Mouse (Mus musculus): ENCODE results near the gene Elobl. TPM values are rescaled to one million over a fixed set of nuclear protein-coding genes. Genes with fewer than 3 reads are reported as not detected.

Gene Elobl
- polyA plus RNA-seq, 1 experiment from 2014 or later, result not detected

- no peak for DNase-seq (ENCODE audit: low spot score)
- H3K27ac ChIP-seq (replicated peaks; ENCODE audit: low read depth, low read length), result no peak overlapping the region
Measured at GRCm38 (mm10) chr11:88996427-88996826, 29.7 kb upstream of the Elobl start.

GRCm38 (mm10) chr11:88995616-88996015 is 28.9 kb upstream of the Elobl start:
- Histone ChIP-seq H3K36me3 (ENCODE audit: control insufficient read depth, insufficient read depth, low read length) (0 out of 2 replicates have a peak, but pooled peaks cover 2% of the 10 kb centered on the region), H3K9me3 (ENCODE audit: control insufficient read depth, low read length) (no peaks in the 10 kb centered on the region), H3K4me3 (ENCODE audit: low read depth, low read length) (no peak overlapping the region), H3K4me2 (ENCODE audit: low read depth, severe bottlenecking) (no peak overlapping the region), H3K9ac (ENCODE audit: low read length) (no peak overlapping the region), H3K27me3 (ENCODE audit: control insufficient read depth, insufficient read depth, low read length) (peaks cover 13% of the 10 kb centered on the region), H3K4me1 (ENCODE audit: control insufficient read depth, insufficient read depth, low read length) (no peaks in the 10 kb centered on the region), H3K27ac (replicated peaks; ENCODE audit: low read depth, low read length) (no peak overlapping the region)
- DNase-seq (ENCODE audit: low spot score) (no peak), ATAC-seq (ENCODE audit: insufficient number of reproducible peaks, low FRiP score, low TSS enrichment, low read depth) (no peak)
- WGBS, result 88% methylated on average over 2 of the region's 2 CpGs

More at GRCm38 (mm10) chr11:88996427-88996826, 29.7 kb upstream of the Elobl start:
- Histone ChIP-seq H3K4me2 (ENCODE audit: low read depth, severe bottlenecking) (no peak overlapping the region), H3K9ac (ENCODE audit: low read length) (no peak overlapping the region), H3K4me3 (ENCODE audit: low read depth, low read length) (no peak overlapping the region), H3K4me1 (ENCODE audit: control insufficient read depth, insufficient read depth, low read length) (no peaks in the 10 kb centered on the region), H3K36me3 (ENCODE audit: control insufficient read depth, insufficient read depth, low read length) (no peaks in the 10 kb centered on the region), H3K9me3 (ENCODE audit: control insufficient read depth, low read length) (no peaks in the 10 kb centered on the region), H3K27me3 (ENCODE audit: control insufficient read depth, insufficient read depth, low read length) (peaks cover 13% of the 10 kb centered on the region)
- ATAC-seq (ENCODE audit: insufficient number of reproducible peaks, low FRiP score, low TSS enrichment, low read depth), result no peak
- WGBS, result 87% methylated on average over 7 of the region's 7 CpGs

GRCm38 (mm10) chr11:88994492-88994891 is 27.8 kb upstream of the Elobl start:
- Histone ChIP-seq H3K4me1 (ENCODE audit: control insufficient read depth, insufficient read depth, low read length) (no peaks in the 10 kb centered on the region), H3K4me3 (ENCODE audit: low read depth, low read length) (no peak overlapping the region), H3K9me3 (ENCODE audit: control insufficient read depth, low read length) (no peaks in the 10 kb centered on the region), H3K27ac (replicated peaks; ENCODE audit: low read depth, low read length) (no peak overlapping the region), H3K4me2 (ENCODE audit: low read depth, severe bottlenecking) (no peak overlapping the region), H3K36me3 (ENCODE audit: control insufficient read depth, insufficient read depth, low read length) (0 out of 2 replicates have a peak, but pooled peaks cover 2% of the 10 kb centered on the region), H3K27me3 (ENCODE audit: control insufficient read depth, insufficient read depth, low read length) (peaks cover 8% of the 10 kb centered on the region), H3K9ac (ENCODE audit: low read length) (no peak overlapping the region)
- 89% methylated on average over 7 of the region's 7 CpGs for WGBS
- no peak for DNase-seq (ENCODE audit: low spot score)
- no peak for ATAC-seq (ENCODE audit: insufficient number of reproducible peaks, low FRiP score, low TSS enrichment, low read depth)

GRCm38 (mm10) chr11:88993625-88994024 is 26.9 kb upstream of the Elobl start:
- Histone ChIP-seq H3K27me3 (ENCODE audit: control insufficient read depth, insufficient read depth, low read length) (no peaks in the 10 kb centered on the region; the same call in 1 of the 2 replicates), H3K4me1 (ENCODE audit: control insufficient read depth, insufficient read depth, low read length) (no peaks in the 10 kb centered on the region), H3K27ac (replicated peaks; ENCODE audit: low read depth, low read length) (no peak overlapping the region), H3K9ac (ENCODE audit: low read length) (no peak overlapping the region), H3K36me3 (ENCODE audit: control insufficient read depth, insufficient read depth, low read length) (0 out of 2 replicates have a peak, but pooled peaks cover 2% of the 10 kb centered on the region), H3K4me3 (ENCODE audit: low read depth, low read length) (no peak overlapping the region), H3K9me3 (ENCODE audit: control insufficient read depth, low read length) (no peaks in the 10 kb centered on the region), H3K4me2 (ENCODE audit: low read depth, severe bottlenecking) (no peak overlapping the region)
- WGBS, result 22% methylated on average over 5 of the region's 5 CpGs
- DNase-seq (ENCODE audit: low spot score), result peak; percentile 52
- ATAC-seq (ENCODE audit: insufficient number of reproducible peaks, low FRiP score, low TSS enrichment, low read depth), result no peak

- H3K4me2 ChIP-seq (ENCODE audit: low read depth, severe bottlenecking), result no peak overlapping the region
- no peak overlapping the region for H3K9ac ChIP-seq (ENCODE audit: low read length)
- no peaks in the 10 kb centered on the region for H3K9me3 ChIP-seq (ENCODE audit: control insufficient read depth, low read length)
- no peak overlapping the region for H3K27ac ChIP-seq (replicated peaks; ENCODE audit: low read depth, low read length)
- 54% methylated on average over 7 of the region's 7 CpGs for WGBS
- H3K27me3 ChIP-seq (ENCODE audit: control insufficient read depth, insufficient read depth, low read length), result no peaks in the 10 kb centered on the region
- DNase-seq (ENCODE audit: low spot score) (no peak), ATAC-seq (ENCODE audit: insufficient number of reproducible peaks, low FRiP score, low TSS enrichment, low read depth) (no peak)
- no peaks in the 10 kb centered on the region for H3K4me1 ChIP-seq (ENCODE audit: control insufficient read depth, insufficient read depth, low read length)
- no peak overlapping the region for H3K4me3 ChIP-seq (ENCODE audit: low read depth, low read length)
- H3K36me3 ChIP-seq (ENCODE audit: control insufficient read depth, insufficient read depth, low read length), result 0 out of 2 replicates have a peak, but pooled peaks cover 2% of the 10 kb centered on the region
Measured at GRCm38 (mm10) chr11:88993186-88993585, 26.5 kb upstream of the Elobl start.

GRCm38 (mm10) chr11:88989530-88989929 is 22.8 kb upstream of the Elobl start:
- DNase-seq (ENCODE audit: low spot score) (no peak), ATAC-seq (ENCODE audit: insufficient number of reproducible peaks, low FRiP score, low TSS enrichment, low read depth) (no peak)
- Histone ChIP-seq H3K4me1 (ENCODE audit: control insufficient read depth, insufficient read depth, low read length) (no peaks in the 10 kb centered on the region), H3K9me3 (ENCODE audit: control insufficient read depth, low read length) (no peaks in the 10 kb centered on the region), H3K27ac (replicated peaks; ENCODE audit: low read depth, low read length) (no peak overlapping the region), H3K36me3 (ENCODE audit: control insufficient read depth, insufficient read depth, low read length) (peaks cover 14% of the 10 kb centered on the region), H3K4me3 (ENCODE audit: low read depth, low read length) (no peak overlapping the region), H3K9ac (ENCODE audit: low read length) (no peak overlapping the region), H3K4me2 (ENCODE audit: low read depth, severe bottlenecking) (no peak overlapping the region), H3K27me3 (ENCODE audit: control insufficient read depth, insufficient read depth, low read length) (no peaks in the 10 kb centered on the region)
- WGBS, result 71% methylated on average over 5 of the region's 5 CpGs

GRCm38 (mm10) chr11:88988956-88989355 is 22.2 kb upstream of the Elobl start:
- H3K27ac ChIP-seq (replicated peaks; ENCODE audit: low read depth, low read length), result no peak overlapping the region
- H3K36me3 ChIP-seq (ENCODE audit: control insufficient read depth, insufficient read depth, low read length), result peaks cover 14% of the 10 kb centered on the region
- H3K9ac ChIP-seq (ENCODE audit: low read length), result no peak overlapping the region
- 79% methylated on average over 5 of the region's 5 CpGs for WGBS
- DNase-seq (ENCODE audit: low spot score), result no peak
- ATAC-seq (ENCODE audit: insufficient number of reproducible peaks, low FRiP score, low TSS enrichment, low read depth), result no peak
- no peak overlapping the region for H3K4me2 ChIP-seq (ENCODE audit: low read depth, severe bottlenecking)
- H3K9me3 ChIP-seq (ENCODE audit: control insufficient read depth, low read length), result no peaks in the 10 kb centered on the region
- no peaks in the 10 kb centered on the region for H3K27me3 ChIP-seq (ENCODE audit: control insufficient read depth, insufficient read depth, low read length)
- no peak overlapping the region for H3K4me3 ChIP-seq (ENCODE audit: low read depth, low read length)
- no peaks in the 10 kb centered on the region for H3K4me1 ChIP-seq (ENCODE audit: control insufficient read depth, insufficient read depth, low read length)

GRCm38 (mm10) chr11:88986616-88987015 is 19.9 kb upstream of the Elobl start:
- H3K4me1 ChIP-seq (ENCODE audit: control insufficient read depth, insufficient read depth, low read length), result no peaks in the 10 kb centered on the region
- no peak overlapping the region for H3K4me2 ChIP-seq (ENCODE audit: low read depth, severe bottlenecking)
- H3K27ac ChIP-seq (replicated peaks; ENCODE audit: low read depth, low read length), result no peak overlapping the region
- 81% methylated on average over 10 of the region's 10 CpGs for WGBS
- no peaks in the 10 kb centered on the region for H3K27me3 ChIP-seq (ENCODE audit: control insufficient read depth, insufficient read depth, low read length)
- H3K9me3 ChIP-seq (ENCODE audit: control insufficient read depth, low read length), result no peaks in the 10 kb centered on the region
- no peak overlapping the region for H3K4me3 ChIP-seq (ENCODE audit: low read depth, low read length)
- H3K36me3 ChIP-seq (ENCODE audit: control insufficient read depth, insufficient read depth, low read length), result peaks cover 14% of the 10 kb centered on the region
- ATAC-seq (ENCODE audit: insufficient number of reproducible peaks, low FRiP score, low TSS enrichment, low read depth) (no peak), DNase-seq (ENCODE audit: low spot score) (no peak)
- H3K9ac ChIP-seq (ENCODE audit: low read length), result no peak overlapping the region

- Histone ChIP-seq H3K4me2 (ENCODE audit: low read depth, severe bottlenecking) (no peak overlapping the region), H3K36me3 (ENCODE audit: control insufficient read depth, insufficient read depth, low read length) (peaks cover 10% of the 10 kb centered on the region), H3K4me3 (ENCODE audit: low read depth, low read length) (no peak overlapping the region), H3K27ac (replicated peaks; ENCODE audit: low read depth, low read length) (no peak overlapping the region), H3K9me3 (ENCODE audit: control insufficient read depth, low read length) (no peaks in the 10 kb centered on the region), H3K4me1 (ENCODE audit: control insufficient read depth, insufficient read depth, low read length) (no peaks in the 10 kb centered on the region), H3K27me3 (ENCODE audit: control insufficient read depth, insufficient read depth, low read length) (no peaks in the 10 kb centered on the region), H3K9ac (ENCODE audit: low read length) (no peak overlapping the region)
- DNase-seq (ENCODE audit: low spot score), result no peak
- WGBS, result 87% methylated on average over 8 of the region's 8 CpGs
- ATAC-seq (ENCODE audit: insufficient number of reproducible peaks, low FRiP score, low TSS enrichment, low read depth), result no peak
Measured at GRCm38 (mm10) chr11:88981337-88981736, 14.6 kb upstream of the Elobl start.
